In genomic region chr12:112724077-112724805, GRCm38 (mm10) we compare ENCODE assay signal across 8 mouse cellular contexts. TPM values are rescaled to one million over a fixed set of nuclear protein-coding genes. Genes with fewer than 3 reads are reported as not detected.
A peak's percentile ranks its signal among the peaks of the same experiment; 100 is the strongest.
DNase-seq lines count a peak whose midpoint lies in the region; ATAC-seq lines count a peak whose summit lies in the region.

No protein-coding gene starts in this region.

- peaks cover 38% of the 10 kb centered on the region for H3K4me1 ChIP-seq in forebrain, embryonic 10.5 days
- peaks cover 36% of the 10 kb centered on the region for H3K4me1 ChIP-seq in forebrain, embryonic 15.5 days

- WGBS in forebrain, embryonic 10.5 days = 81% methylated on average over 11 of the region's 11 CpGs
- WGBS in forebrain, embryonic 15.5 days = 77% methylated on average over 11 of the region's 11 CpGs

- intact Hi-C loops in heart, postnatal 14 days (cut with DNase I) = no loop called here

- peaks cover 47% of the 10 kb centered on the region for H3K27me3 ChIP-seq in forebrain, embryonic 10.5 days (ENCODE audit: poor library complexity, severe bottlenecking)
- no peaks in the 10 kb centered on the region for H3K27me3 ChIP-seq in forebrain, embryonic 15.5 days

- DNase-seq in forebrain, embryonic 10.5 days (ENCODE audit: extremely low spot score, low spot score) = peak; percentile 71
- peak; percentile 70 to 91 for DNase-seq in adrenal gland, adult (ENCODE audit: inconsistent age in 2 of 2, low spot score in 1 of 2)
- peak; percentile 71 for DNase-seq in embryo, embryonic 10 days (ENCODE audit: low spot score)
- DNase-seq in heart, postnatal 14 days = peak; percentile 69 to 80
- peak; percentile 68 for DNase-seq in layer of hippocampus, adult 9-11 months
- DNase-seq in right cerebral cortex, postnatal 4 days = peak; percentile 74

- H3K4me2 ChIP-seq in forebrain, embryonic 15.5 days (replicated peaks) = no peak overlapping the region

- H3K27ac ChIP-seq in forebrain, embryonic 10.5 days = no peak overlapping the region
- no peak overlapping the region for H3K27ac ChIP-seq in forebrain, embryonic 15.5 days (replicated peaks)

- no peaks in the 10 kb centered on the region; the same call in 1 of the 2 replicates for H3K36me3 ChIP-seq in forebrain, embryonic 10.5 days (replicated peaks)
- H3K36me3 ChIP-seq in forebrain, embryonic 15.5 days = no peaks in the 10 kb centered on the region

- no peak overlapping the region for H3K4me3 ChIP-seq in forebrain, embryonic 10.5 days
- no peak overlapping the region for H3K4me3 ChIP-seq in forebrain, embryonic 15.5 days

- no peak overlapping the region for H3K9ac ChIP-seq in forebrain, embryonic 15.5 days (replicated peaks)

- ATAC-seq in forebrain, embryonic 15.5 days (replicated peaks) = no peak; the same call in 1 of the 2 replicates
- peak; percentile 78 for ATAC-seq in megakaryocyte progenitor cell, adult 5-6 weeks (replicated peaks; ENCODE audit: poor library complexity)

- H3K9me3 ChIP-seq in forebrain, embryonic 10.5 days = no peaks in the 10 kb centered on the region
- H3K9me3 ChIP-seq in forebrain, embryonic 15.5 days = no peaks in the 10 kb centered on the region

RNA-seq across cellular contexts. Expression of gene Cep170b, which starts 4.0 kb away (rescaled TPM):
- polyA plus RNA-seq in forebrain, embryonic 10.5 days (2016; fragmentation: Nextera tagmentation; extraction: Ambion mirVana) = 5.9 and 7.9 TPM in 2 replicates
- 24.0 and 27.0 TPM in 2 replicates for polyA plus RNA-seq in forebrain, embryonic 15.5 days (2015; fragmentation: Nextera tagmentation; extraction: Ambion mirVana)
- 1 to 10 TPM; 8.6 to 9.9 TPM for total RNA-seq in heart, postnatal 14 days (2021)
- 0.59 and 2.1 TPM in 2 replicates for total RNA-seq in megakaryocyte progenitor cell, adult 5-6 weeks (2015)
- 1.1 and 4.7 TPM in 2 replicates for total RNA-seq in megakaryocyte progenitor cell, adult 5-6 weeks (2017)

RNA-seq across cellular contexts. Expression of gene Pld4, which starts 36.2 kb away (rescaled TPM):
- polyA plus RNA-seq in forebrain, embryonic 10.5 days (2016; fragmentation: Nextera tagmentation; extraction: Ambion mirVana) = 3.8 and 3.9 TPM in 2 replicates
- polyA plus RNA-seq in forebrain, embryonic 15.5 days (2015; fragmentation: Nextera tagmentation; extraction: Ambion mirVana) = 5.3 and 6.2 TPM in 2 replicates
- total RNA-seq in heart, postnatal 14 days (2021) = 1 to 10 TPM; 6.3 to 8.0 TPM
- 26.6 and 48.3 TPM in 2 replicates for total RNA-seq in megakaryocyte progenitor cell, adult 5-6 weeks (2015)
- 16.4 and 26.7 TPM in 2 replicates for total RNA-seq in megakaryocyte progenitor cell, adult 5-6 weeks (2017)

RNA-seq across cellular contexts. Expression of gene Zbtb42, which starts 45.6 kb away (rescaled TPM):
- polyA plus RNA-seq in forebrain, embryonic 10.5 days (2016; fragmentation: Nextera tagmentation; extraction: Ambion mirVana) = 4.1 and 4.3 TPM in 2 replicates
- polyA plus RNA-seq in forebrain, embryonic 15.5 days (2015; fragmentation: Nextera tagmentation; extraction: Ambion mirVana) = 0.98 TPM in 2 replicates
- 1 to 10 TPM; 5.8 to 7.2 TPM for total RNA-seq in heart, postnatal 14 days (2021)
- 1.8 and 2.1 TPM in 2 replicates for total RNA-seq in megakaryocyte progenitor cell, adult 5-6 weeks (2015)
- 0.54 and 0.92 TPM in 2 replicates for total RNA-seq in megakaryocyte progenitor cell, adult 5-6 weeks (2017)

RNA-seq across cellular contexts. Expression of gene Akt1, which starts 49.6 kb away (rescaled TPM):
- 39.2 and 41.9 TPM in 2 replicates for polyA plus RNA-seq in forebrain, embryonic 10.5 days (2016; fragmentation: Nextera tagmentation; extraction: Ambion mirVana)
- polyA plus RNA-seq in forebrain, embryonic 15.5 days (2015; fragmentation: Nextera tagmentation; extraction: Ambion mirVana) = 79.1 and 147 TPM in 2 replicates
- total RNA-seq in heart, postnatal 14 days (2021) = 100 to 1,000 TPM; 217 to 237 TPM
- total RNA-seq in megakaryocyte progenitor cell, adult 5-6 weeks (2015) = 84.3 and 85.6 TPM in 2 replicates
- total RNA-seq in megakaryocyte progenitor cell, adult 5-6 weeks (2017) = 74.8 and 96.1 TPM in 2 replicates
